Comparison of ENCODE assay signal across 8 mouse cellular contexts in genomic region chr11:48787455-48788211, GRCm38 (mm10). TPM values are rescaled to one million over a fixed set of nuclear protein-coding genes. Genes with fewer than 3 reads are reported as not detected.
DNase-seq lines count a peak whose midpoint lies in the region; ATAC-seq and TF ChIP-seq lines count a peak whose summit lies in the region.

No protein-coding gene starts in this region.

- TF ChIP-seq CTCF in spleen, adult 2 months (IDR thresholded peaks at IDR 0.05; ENCODE audit: extremely low read depth, insufficient read depth, insufficient read length, insufficient replicate concordance): no peak

- ATAC-seq in heart, embryonic 11.5 days (replicated peaks; ENCODE audit: insufficient number of reproducible peaks, low FRiP score, low TSS enrichment): no peak
- peak; percentile 47; the same call in 1 of the 2 replicates for ATAC-seq in kidney, embryonic 16.5 days (ENCODE audit: low FRiP score, low TSS enrichment)

- H3K9ac ChIP-seq in heart, embryonic 11.5 days (ENCODE audit: low read depth, low read length): no peak overlapping the region
- 0 out of 2 replicates have a peak overlapping the region, but pooled peaks have one; percentile 58 for H3K9ac ChIP-seq in kidney, embryonic 16.5 days (replicated peaks; ENCODE audit: low read length)

- WGBS in heart, embryonic 11.5 days (ENCODE audit: insufficient replicate concordance): 46% methylated on average over 10 of the region's 10 CpGs
- WGBS in kidney, embryonic 16.5 days: 50% methylated on average over 10 of the region's 10 CpGs
- 33% methylated on average over 10 of the region's 10 CpGs for WGBS in spleen, adult 2 months

- no peaks in the 10 kb centered on the region for H3K4me1 ChIP-seq in heart, embryonic 11.5 days (ENCODE audit: control insufficient read depth, insufficient read depth, low read length)
- H3K4me1 ChIP-seq in kidney, embryonic 16.5 days (ENCODE audit: insufficient read depth, low read length): peaks cover 19% of the 10 kb centered on the region; the same call in 1 of the 2 replicates
- H3K4me1 ChIP-seq in spleen, adult 2 months (ENCODE audit: control insufficient read depth, insufficient read depth, insufficient read length): no peaks in the 10 kb centered on the region

- peak overlapping the region; percentile 46; the same call in 1 of the 2 replicates for H3K4me3 ChIP-seq in heart, embryonic 11.5 days (ENCODE audit: low read depth, low read length)
- peak overlapping the region; percentile 46 for H3K4me3 ChIP-seq in kidney, embryonic 16.5 days (ENCODE audit: low read length)
- H3K4me3 ChIP-seq in spleen, adult 2 months (ENCODE audit: extremely low read depth, insufficient read depth, insufficient read length): peak overlapping the region; percentile 63

- no peaks in the 10 kb centered on the region for H3K27me3 ChIP-seq in heart, embryonic 11.5 days (ENCODE audit: control insufficient read depth, insufficient read depth, low read length)
- H3K27me3 ChIP-seq in kidney, embryonic 16.5 days (ENCODE audit: insufficient read depth, low read length): no peaks in the 10 kb centered on the region
- no peaks in the 10 kb centered on the region for H3K27me3 ChIP-seq in spleen, adult 2 months (ENCODE audit: control insufficient read depth, insufficient read depth, low read length)

- H3K4me2 ChIP-seq in heart, embryonic 11.5 days: peak overlapping the region; percentile 66
- peak overlapping the region; percentile 67 for H3K4me2 ChIP-seq in kidney, embryonic 16.5 days (replicated peaks; ENCODE audit: low read depth, low read length)

- H3K9me3 ChIP-seq in heart, embryonic 11.5 days (replicated peaks; ENCODE audit: control insufficient read depth, low read length): no peaks in the 10 kb centered on the region
- H3K9me3 ChIP-seq in kidney, embryonic 16.5 days (ENCODE audit: low read length): no peaks in the 10 kb centered on the region

- TF ChIP-seq POLR2A in spleen, adult 2 months (IDR thresholded peaks at IDR 0.05; ENCODE audit: low read depth, low read length): no peak

- 0 out of 2 replicates have a peak overlapping the region, but pooled peaks have one; percentile 15 for H3K27ac ChIP-seq in heart, embryonic 11.5 days (ENCODE audit: low read depth, low read length)
- no peak overlapping the region for H3K27ac ChIP-seq in kidney, embryonic 16.5 days (ENCODE audit: low read length)
- peak overlapping the region; percentile 74 for H3K27ac ChIP-seq in spleen, adult 2 months (ENCODE audit: insufficient read depth, low read length)

- no peaks in the 10 kb centered on the region for H3K36me3 ChIP-seq in heart, embryonic 11.5 days (ENCODE audit: control insufficient read depth, insufficient read depth, low read length)
- no peaks in the 10 kb centered on the region for H3K36me3 ChIP-seq in kidney, embryonic 16.5 days (ENCODE audit: insufficient read depth, low read length)
- H3K36me3 ChIP-seq in spleen, adult 2 months (ENCODE audit: control insufficient read depth, insufficient read depth, low read length): no peaks in the 10 kb centered on the region

- peak; percentile 47 for DNase-seq in cerebellum, adult 9-11 months
- DNase-seq in cerebellum, postnatal 4 days (ENCODE audit: low spot score in 2 of 2): no peak
- peak; percentile 72 for DNase-seq in brain, adult 2 months (ENCODE audit: low read depth, low spot score)
- peak; percentile 77 for DNase-seq in lung, postnatal 25 days (ENCODE audit: low spot score)
- DNase-seq in spleen, adult 2 months (ENCODE audit: low read depth in 1 of 2, low spot score in 2 of 2): peak; percentile 78 to 96
- DNase-seq in ovary, postnatal 10 days (ENCODE audit: low spot score): no peak

RNA-seq across cellular contexts. Expression of gene Rack1, which starts 12.5 kb away (rescaled TPM):
- 538 and 603 TPM in 2 replicates for polyA plus RNA-seq in heart, embryonic 11.5 days (2014; fragmentation: Nextera tagmentation; extraction: Ambion mirVana)
- 712 and 779 TPM in 2 replicates for polyA plus RNA-seq in kidney, embryonic 16.5 days (2015; fragmentation: Nextera tagmentation; extraction: Ambion mirVana)
- polyA plus RNA-seq in spleen, adult 2 months (2012; rRNA removed): 2,204 and 3,047 TPM in 2 replicates

RNA-seq across cellular contexts. Expression of gene Trim41, which starts 29.5 kb away (rescaled TPM):
- polyA plus RNA-seq in heart, embryonic 11.5 days (2014; fragmentation: Nextera tagmentation; extraction: Ambion mirVana): 3.3 and 3.7 TPM in 2 replicates
- polyA plus RNA-seq in kidney, embryonic 16.5 days (2015; fragmentation: Nextera tagmentation; extraction: Ambion mirVana): 7.1 and 7.2 TPM in 2 replicates
- 24.4 and 24.7 TPM in 2 replicates for polyA plus RNA-seq in spleen, adult 2 months (2012; rRNA removed)

RNA-seq across cellular contexts. Expression of gene Trim7, which starts 38.3 kb away (rescaled TPM):
- 0.43 and 0.70 TPM in 2 replicates for polyA plus RNA-seq in heart, embryonic 11.5 days (2014; fragmentation: Nextera tagmentation; extraction: Ambion mirVana)
- polyA plus RNA-seq in kidney, embryonic 16.5 days (2015; fragmentation: Nextera tagmentation; extraction: Ambion mirVana): 4.4 and 4.8 TPM in 2 replicates
- 53.6 and 63.6 TPM in 2 replicates for polyA plus RNA-seq in spleen, adult 2 months (2012; rRNA removed)

RNA-seq across cellular contexts. Expression of gene Gm12184, which starts 38.8 kb away (rescaled TPM):
- 2.9 and 4.0 TPM in 2 replicates for polyA plus RNA-seq in heart, embryonic 11.5 days (2014; fragmentation: Nextera tagmentation; extraction: Ambion mirVana)
- polyA plus RNA-seq in kidney, embryonic 16.5 days (2015; fragmentation: Nextera tagmentation; extraction: Ambion mirVana): 0.86 and 1.2 TPM in 2 replicates
- 3.9 and 6.1 TPM in 2 replicates for polyA plus RNA-seq in spleen, adult 2 months (2012; rRNA removed)

Comparison
In these comparisons a context has a peak if more than half of its experiments do, and no peak if none do; other contexts are left out.
1. DNase-seq: peak in cerebellum, adult 9-11 months (single experiment), brain, adult 2 months (single experiment), lung, postnatal 25 days (single experiment) and spleen, adult 2 months (2 of 2); none in cerebellum, postnatal 4 days (0 of 2) and ovary, postnatal 10 days (single experiment).
2. Peak in every context shown above with its lines, with median percentiles within 50 percentile points of each other: H3K4me3 ChIP-seq.